Mouse (Mus musculus): Measurements from ENCODE around the gene Arhgef3.
"Not testable (repeated sequence)": the region's sequence is repeated elsewhere in the genome, so short reads cannot be mapped to it uniquely, and the experiment has no call there.

Arhgef3 gene

DNA sequence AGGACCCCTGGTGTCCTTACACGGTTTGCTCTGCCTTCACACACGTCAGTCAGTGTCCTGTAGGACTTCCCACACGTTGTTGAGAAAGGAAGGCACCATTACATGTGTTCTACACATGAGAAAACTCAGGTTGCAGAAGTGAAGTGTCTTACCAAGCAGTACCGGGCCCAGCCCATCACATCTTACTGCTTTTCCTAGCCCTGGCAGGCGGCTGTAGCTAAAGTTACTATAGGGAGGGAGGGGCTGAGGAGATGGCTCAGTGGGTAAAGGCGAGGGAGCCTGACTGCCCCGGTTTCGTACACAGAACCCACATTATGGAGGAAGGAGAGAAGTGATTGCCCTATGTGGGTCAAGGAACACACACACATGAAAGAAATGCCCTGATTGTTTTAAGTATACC, 116.8 kb downstream of the Arhgef3 start:
- DNase-seq (ENCODE audit: low read depth, low spot score), result no peak

DNA sequence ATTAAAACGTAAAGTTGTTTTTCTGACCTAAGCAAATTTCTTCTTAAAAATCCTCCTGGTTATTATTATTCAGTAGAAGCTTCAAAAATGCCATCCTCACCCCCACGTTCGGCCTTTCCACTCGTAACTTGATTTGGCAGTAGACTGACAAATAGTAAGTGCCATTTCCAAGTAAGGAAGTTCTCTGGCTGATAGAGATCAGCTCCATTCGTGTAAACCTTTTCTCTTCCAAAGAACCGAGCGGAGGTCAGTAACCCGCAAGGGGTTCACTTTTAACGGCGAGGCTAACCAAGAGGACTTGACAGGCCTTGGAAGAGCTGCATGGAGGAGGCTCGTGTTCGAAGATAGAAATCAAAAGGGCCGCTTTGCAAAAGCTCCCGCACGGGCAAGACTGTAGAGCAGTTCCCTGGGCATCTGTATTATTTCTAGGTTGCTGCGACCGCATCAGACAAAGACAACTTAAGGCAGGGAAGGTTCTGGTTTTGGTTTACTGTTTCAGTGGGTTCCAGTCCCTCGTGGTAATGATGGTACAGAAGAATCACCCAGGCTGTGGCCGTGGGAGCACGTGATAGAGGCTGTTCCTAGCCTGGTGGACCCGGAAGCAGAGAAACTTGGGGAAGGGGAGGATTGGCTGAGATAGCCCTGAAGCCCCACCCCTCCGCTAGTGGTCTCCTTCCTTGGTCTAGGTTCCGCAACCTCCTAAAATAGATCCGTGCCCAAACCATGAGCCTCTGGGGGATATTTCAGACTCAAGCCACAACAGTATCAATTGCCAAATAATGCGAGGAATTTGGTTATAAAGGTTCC, 117.5 kb downstream of the Arhgef3 start:
- DNase-seq (ENCODE audit: low read depth, low spot score), result no peak

DNA sequence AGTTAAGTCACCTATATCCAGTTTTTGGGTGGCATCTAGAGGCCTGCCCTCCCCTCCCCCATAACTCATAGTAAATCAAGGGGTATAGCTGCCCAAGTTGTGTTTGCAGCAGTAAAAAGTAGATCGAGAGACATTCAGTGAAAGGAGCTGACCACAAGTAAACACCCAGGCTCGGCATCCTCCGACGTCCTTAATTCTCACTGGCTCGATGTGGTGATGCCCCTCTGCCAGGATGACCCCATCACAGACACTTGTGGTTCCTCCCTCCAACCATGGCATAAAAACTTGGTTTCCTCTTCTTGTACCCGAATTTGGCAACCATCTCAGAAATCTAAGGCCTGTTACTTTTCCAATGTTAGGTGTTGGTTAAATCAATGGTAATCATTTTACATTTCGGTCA, 118.4 kb downstream of the Arhgef3 start:
- DNase-seq (ENCODE audit: low read depth, low spot score), result no peak

DNA sequence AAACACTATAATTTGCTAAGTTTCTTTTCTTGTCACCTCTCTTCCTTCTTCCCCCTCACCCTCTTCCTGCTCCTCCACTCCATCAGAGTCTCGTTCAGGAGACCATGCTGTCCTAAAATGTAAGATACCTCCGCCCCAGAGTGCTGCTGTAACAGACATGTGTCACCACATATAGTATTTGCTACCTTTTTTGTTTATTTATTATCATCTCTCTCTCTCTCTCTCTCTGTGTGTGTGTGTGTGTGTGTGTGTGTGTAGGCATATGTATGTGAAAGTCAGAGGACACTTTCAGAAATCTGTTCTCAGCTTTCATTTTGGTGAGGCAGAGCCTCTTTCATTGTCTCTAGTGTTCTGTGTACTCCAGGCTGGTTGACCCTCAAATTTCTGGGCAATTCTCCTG, 119.0 kb downstream of the Arhgef3 start:
- DNase-seq (ENCODE audit: low read depth, low spot score), result no peak

DNA sequence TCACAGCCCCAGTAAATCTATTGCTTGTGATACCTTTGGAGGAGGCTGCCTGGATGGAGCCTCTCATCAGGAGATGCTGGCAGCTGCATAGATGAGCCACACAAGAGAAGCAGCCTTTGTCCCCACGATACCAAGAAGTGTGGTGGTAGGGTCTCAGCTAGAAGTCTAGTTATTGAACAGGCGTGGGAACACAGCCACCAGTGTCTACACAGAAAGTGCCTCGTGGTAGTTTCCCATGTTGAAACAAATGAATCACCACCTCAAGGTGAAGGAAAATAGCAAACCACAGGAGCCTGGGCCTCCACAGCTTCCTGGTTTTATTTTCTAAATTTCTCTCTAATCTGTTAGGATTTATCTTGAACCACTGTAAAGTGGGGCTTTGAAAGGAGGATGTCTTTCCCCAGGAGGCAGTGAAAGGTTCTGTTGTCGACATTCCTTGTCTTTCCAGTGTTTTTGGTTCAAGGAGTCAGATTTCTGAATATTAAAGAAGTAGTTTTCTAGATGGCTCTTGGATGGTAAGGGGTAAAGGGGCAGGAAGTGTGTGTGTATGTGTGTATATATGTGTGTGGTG, 119.7 kb downstream of the Arhgef3 start:
- DNase-seq (ENCODE audit: low read depth, low spot score), result no peak

DNA sequence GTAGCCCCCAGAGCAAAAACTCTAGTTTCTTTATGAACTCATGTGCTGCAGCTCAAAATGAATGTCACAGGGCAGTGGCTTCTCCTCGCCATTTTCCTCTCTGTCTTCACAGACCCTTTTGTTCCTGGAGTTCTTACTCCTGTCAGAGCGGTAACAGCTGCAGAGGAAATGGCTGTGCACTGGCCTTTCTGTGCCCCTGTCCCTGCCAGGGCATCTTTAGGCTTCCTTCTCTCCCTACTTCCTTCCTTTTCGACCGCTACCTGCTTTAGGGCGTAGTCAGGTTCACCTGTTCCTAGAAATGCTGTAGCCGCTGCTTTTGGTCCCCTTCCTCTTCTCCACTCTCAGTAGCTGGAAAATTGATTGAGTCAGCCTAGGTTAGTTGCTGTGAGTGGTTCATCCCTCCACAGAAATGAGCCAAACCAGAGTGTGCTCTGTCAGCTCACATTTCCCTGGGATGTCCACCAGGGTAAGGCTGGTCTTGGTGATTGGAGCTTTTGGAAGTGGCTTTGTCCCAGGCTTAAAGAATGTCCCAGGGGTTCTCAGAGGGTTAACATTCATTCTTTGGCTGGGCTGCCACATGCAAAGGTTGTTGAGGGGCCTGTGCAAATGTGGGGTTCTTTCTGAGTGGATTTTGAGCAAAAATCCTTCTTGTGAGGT, 121.3 kb downstream of the Arhgef3 start:
- no peak for DNase-seq (ENCODE audit: low read depth, low spot score)

DNA sequence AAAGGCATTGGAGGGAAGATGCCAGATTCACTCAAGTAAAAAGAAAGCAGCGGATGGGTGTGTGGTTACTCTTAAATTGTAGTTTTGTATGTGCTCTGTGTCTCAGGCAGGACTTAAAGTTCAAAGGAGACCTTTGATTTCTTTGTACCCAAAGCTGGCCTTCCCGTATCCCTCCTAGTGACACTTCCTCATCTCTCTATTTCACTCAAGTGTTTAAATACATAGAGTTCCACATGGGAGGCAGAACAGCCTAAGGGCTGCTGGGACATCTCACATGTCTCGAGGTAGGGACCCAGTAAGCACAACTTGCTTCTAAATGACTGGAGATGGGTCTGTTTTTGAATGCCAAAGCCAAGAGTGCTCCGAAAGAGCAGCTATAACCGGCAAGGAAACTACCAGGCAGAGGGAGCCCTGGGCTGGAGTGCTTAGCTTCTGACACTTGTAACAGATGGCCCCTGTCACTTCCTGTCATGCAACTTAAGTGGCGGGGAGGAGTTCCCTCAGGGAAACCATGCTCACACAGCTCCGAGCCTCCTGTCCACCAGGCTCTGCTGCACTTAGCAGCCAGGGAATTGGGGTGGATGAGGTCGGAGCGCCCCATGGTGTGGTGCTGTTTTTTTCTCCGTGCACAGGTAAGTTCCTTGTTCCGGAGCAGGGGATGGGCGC, 123.0 kb downstream of the Arhgef3 start:
- peak; percentile 25 for DNase-seq (ENCODE audit: low read depth, low spot score)

DNA sequence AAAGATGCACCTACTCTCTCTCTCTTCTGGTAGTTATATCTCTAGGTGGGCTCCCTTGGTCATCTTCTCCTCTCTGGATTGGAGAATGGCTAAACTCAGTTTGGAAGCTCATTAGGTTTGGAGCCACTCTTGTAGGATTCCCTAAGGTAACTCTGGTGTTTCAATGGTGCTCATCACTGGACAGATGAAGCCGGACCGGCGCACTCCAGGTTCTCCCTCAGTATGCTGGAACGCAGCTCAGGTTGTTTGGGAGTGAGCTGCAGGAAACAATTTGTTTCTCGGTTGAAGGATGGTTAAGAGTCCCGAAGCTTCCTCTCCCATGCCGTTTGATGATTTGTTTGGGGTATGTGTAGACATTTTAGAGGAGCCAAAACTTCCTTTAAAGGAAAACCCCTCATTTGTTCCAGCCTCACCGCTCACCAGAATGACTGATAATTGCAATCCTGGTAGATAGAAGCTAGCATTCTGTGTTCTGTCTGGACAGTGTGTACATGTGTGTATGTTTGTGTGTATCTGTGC, 124.0 kb downstream of the Arhgef3 start:
- no peak for DNase-seq (ENCODE audit: low read depth, low spot score)

DNA sequence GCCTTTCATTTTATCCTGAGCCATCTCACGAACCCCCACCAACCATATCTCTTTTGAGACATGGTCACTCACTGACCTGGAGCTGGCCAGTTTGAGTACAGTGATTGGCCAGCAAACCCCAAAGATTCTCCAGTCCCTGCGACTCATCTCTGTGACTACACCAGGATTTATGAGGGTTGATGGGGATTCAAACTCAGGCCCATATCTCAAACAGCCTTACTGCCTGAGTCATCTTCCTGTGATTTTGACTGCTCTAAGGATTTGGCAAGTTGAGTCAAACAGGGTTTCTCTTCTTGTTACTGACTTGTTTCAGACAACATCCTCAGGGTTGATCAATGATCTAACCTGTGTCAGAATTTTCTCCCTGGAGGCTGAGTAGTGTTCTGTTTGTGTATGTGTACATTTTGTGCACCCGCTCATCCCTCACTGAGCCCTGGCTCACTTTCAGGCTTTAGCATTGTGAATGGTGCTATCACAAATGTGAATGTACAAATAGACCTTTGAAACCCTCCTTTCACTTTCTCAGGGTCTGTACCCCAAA, 124.9 kb downstream of the Arhgef3 start:
- no peak for DNase-seq (ENCODE audit: low read depth, low spot score)

DNA sequence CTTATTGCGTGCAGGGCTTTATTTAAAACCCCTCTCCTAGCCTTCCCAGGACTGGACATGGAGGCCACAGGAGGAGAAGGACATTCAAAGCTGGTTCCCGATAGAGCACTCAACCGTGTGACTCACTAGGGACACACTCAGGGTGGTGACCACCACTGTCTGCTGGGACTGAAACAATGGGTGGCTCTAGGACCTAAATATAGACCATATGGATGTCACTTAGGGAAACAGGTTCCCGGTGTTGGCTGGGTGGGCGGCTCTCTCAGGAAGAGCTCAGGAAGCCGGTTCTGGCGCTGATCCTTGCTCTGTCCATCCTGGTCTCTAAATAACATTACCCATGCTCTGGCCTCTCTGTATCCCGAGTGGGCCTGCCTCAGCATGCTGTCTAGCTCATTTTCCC, 127.6 kb downstream of the Arhgef3 start:
- DNase-seq (ENCODE audit: low read depth, low spot score), result peak; percentile 25

DNA sequence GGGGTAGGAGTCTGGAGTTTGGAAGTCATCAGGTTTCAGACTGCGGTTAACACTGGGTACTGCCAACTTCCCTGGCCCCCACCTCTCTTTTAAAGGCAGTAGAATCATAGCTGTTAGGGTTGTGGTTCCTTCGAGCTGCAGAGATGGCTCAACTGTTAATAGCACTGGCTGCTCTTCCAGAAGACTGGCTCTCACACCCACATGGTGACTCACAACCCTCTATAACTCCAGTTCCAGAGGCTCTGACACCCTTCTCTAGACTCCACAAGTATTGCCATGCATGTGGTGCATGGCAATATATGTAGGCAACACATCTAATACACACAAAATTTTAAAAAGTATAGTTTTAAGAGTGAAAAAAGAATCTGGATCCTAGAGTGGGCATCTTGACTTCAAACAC, 128.1 kb downstream of the Arhgef3 start:
- no peak for DNase-seq (ENCODE audit: low read depth, low spot score)

DNA sequence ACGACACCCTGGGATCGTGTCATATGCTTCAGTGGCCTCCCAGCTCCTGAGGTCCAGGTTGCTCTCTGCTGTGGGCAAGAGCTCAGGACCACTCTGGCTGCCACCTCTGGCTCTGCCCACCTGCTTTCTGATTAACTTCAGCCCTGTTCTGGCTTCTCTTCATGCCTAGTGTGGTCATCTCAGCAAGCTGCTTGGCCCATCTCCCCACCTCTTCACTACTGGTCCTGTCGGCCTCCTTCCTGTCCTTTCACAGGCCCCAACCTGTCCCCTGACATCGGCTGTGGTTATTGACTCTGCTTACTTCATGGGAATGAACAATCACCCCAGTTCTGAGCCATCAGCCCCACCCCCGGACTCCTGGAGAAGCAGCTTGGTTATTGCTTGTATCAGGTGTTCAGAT, 128.9 kb downstream of the Arhgef3 start:
- DNase-seq (ENCODE audit: low read depth, low spot score), result no peak

DNA sequence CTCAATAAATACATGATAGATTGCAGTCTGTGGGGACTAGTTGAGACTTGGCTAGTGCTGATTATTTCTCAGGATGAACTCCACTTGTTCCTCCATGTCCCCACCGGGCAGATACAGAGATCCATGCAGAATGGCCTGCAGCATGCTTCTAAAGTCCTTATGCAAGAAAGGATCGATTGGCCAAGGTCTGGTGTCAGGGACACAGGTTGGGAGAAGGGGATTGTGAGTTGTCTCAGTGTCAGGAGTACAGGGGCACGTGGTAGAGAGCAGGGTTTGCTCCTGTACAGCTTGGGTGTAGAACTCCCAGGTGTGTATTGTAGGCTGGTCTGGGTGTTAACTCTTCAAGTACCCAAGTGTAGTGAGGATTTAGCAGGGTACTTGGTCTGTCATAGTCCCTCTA, 130.2 kb downstream of the Arhgef3 start:
- no peak for DNase-seq (ENCODE audit: low read depth, low spot score)

DNA sequence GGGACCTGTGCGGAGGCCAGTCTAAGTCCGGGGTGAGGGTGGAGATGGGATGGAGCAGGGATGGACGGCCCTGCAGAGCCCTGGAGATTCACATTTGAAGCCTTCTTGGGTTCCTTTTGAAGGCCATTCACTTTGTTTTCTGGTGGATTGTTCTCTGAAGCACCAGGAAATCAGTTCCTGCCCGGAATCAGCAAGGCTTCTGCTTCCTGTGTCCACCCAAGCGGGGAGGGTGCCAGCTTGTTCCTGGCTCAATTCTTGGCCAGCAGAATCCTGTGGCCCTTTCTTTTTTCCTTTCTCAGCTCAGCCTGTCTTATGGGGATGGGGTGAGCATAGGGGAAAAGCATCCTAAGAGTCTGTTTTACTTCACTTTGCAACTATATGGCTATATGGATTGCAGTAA, 131.7 kb downstream of the Arhgef3 start:
- DNase-seq (ENCODE audit: low read depth, low spot score), result no peak

DNA sequence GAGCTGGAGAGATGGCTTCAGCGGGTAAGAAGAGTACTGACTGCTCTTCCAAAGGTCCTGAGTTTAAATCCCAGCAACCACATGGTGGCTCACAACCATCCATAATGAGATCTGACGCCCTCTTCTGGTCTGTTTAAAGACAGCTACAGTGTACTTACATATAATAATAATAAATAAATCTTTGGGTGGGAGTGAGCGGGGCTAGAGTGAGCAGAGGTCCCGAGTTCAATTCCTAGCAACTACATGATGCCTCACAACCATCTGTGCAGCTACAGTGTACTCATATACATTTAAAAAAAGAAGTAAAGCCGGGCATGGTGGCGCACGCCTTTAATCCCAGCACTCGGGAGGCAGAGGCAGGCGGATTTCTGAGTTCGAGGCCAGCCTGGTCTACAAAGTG, 132.2 kb downstream of the Arhgef3 start:
- not testable (repeated sequence) for DNase-seq (ENCODE audit: low read depth, low spot score)

DNA sequence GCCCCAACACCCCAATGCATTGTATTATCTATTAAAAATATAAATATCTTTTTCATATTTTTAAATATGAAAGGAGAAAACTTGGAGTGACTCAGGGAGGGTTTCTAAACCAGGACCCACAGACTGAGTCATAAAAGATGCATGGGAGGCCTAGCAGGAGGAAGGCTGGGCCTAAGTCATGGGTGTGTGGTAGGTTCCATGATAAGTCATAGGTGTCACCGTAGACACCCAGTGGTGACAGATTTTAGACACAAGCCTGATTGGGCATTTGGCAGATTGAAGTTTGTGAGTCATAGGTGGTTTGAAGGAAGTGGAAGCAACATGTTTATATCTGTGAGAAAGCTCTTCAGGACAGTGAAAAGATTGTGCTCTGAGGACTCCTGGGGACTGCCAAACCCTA, 134.4 kb downstream of the Arhgef3 start:
- no peak for DNase-seq (ENCODE audit: low read depth, low spot score)

DNA sequence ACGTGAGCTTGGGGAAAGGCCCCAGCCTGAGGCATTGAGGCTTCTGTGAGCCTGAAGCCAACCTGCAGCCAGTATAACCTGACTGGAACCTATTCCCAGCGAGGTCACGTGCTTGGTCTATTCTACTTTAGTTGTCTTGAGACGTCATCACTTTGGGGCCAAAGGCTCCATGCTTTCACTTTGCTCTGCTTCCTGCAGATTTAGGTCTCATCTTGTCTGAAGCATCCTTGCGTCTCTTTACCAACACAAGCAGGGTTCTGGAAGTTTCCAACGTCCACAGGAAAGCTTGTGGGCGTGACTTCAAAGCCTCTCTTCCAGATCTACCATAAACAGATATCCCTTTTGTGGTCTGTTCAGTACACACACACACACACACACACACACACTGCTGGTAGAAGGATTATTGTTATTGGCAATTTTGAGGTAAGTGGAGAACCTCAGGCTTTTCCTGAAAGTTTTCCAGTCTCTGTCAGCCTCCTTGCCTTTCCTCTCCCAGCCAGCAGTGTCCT, 135.6 kb downstream of the Arhgef3 start:
- DNase-seq (ENCODE audit: low read depth, low spot score), result no peak

DNA sequence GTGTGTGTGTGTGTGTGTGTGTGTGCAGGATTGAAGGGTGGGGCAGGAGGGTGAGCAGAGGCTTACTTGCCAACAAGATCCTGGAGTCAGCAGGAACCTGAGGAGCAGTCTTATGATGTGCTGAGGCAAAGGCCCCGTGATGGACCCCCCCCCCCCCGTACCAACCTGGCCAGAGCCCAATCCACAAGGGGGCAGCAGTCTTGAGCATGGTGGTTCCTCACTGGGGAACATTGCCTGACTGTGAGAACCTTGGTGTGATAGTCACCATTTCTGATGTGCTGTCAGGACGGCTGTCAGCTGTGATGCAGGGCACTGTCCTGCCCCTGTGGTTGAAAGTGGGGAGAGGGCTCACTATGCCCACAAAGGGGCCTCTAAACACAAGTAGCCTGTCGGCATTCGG, 138.7 kb downstream of the Arhgef3 start:
- DNase-seq (ENCODE audit: low read depth, low spot score), result no peak

DNA sequence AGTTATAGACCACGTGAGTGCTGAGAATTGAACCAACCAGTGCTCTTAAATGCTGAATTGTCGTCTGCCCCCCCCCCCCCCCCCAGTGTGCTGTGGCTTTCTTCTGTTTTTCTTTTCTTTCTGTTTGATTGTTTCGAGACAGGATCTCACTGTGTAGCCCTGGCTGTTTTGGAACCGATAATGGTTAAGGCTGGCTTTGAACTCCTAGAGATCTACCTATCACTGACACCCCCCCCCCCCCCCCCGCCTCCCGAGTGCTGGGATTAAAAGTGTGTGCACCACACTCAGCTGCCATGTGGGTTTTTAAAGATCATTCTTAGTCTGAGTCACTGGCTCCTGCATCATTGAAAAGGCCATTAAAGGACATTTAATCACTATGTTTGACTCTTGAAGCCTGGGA, 147.7 kb downstream of the Arhgef3 start:
- no peak for DNase-seq (ENCODE audit: low read depth, low spot score)

DNA sequence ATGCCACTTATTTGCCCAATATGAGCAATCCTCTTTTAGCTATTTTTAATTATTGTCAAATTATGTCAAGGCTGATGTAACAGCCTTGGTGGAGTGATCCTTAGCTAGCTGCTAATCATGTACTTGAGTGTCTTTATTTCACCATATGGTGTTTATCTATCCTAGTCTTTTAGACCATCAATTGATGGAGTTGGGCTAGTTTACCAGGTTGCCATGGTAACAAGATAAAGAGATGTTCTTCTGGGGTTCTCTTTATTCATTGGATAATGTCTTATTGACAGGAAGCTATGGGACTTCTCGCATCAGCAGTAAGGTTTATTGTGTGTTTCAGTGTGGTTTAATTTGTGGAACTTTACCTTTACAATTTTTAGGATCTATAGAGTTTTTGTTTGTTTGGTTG, 151.9 kb downstream of the Arhgef3 start:
- no peak for DNase-seq (ENCODE audit: low read depth, low spot score)

DNA sequence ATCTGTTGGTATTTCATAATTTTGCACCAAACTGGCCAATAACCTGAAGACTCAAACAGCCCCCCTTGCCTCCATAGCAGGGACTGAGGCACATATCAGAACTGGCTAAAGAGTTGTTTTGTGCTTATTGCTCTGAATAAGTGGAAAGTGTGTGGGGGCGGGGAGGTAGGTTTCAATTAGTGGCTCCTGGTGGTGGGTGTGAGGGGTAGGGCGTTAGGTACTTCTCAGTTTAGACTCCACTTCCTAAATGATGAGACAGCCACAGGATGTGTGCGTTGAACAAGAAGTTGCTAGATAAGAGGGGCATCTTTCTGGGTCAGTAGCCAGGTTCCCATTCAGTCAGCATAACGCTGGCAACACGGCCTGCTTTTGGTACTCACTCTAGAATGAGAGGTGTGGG, 153.4 kb downstream of the Arhgef3 start:
- no peak for DNase-seq (ENCODE audit: low read depth, low spot score)
